Mouse (Mus musculus): ENCODE results near the gene Phox2b. TPM values are rescaled to one million over a fixed set of nuclear protein-coding genes. Genes with fewer than 3 reads are reported as not detected.

The Phox2b gene
- not detected for total RNA-seq (2022)

GRCm38 (mm10) chr5:67098733-67099323 is at the start of gene Phox2b:
Phox2b (minus strand) TSS chr5:67099301.
- DNase-seq (ENCODE audit: low spot score in 2 of 2), result no peak

GRCm38 (mm10) chr5:67142622-67143021 is 43.5 kb upstream of the Phox2b start:
- DNase-seq (ENCODE audit: low spot score in 2 of 2), result no peak

- DNase-seq (ENCODE audit: low spot score in 2 of 2), result no peak
These were observed 40.2 kb upstream of the Phox2b start for GRCm38 (mm10) chr5:67139052-67140015.

- no peak for DNase-seq (ENCODE audit: low spot score in 2 of 2)
These were observed 39.5 kb upstream of the Phox2b start for GRCm38 (mm10) chr5:67138643-67139042.

- no peak for DNase-seq (ENCODE audit: low spot score in 2 of 2)
These were observed 35.6 kb upstream of the Phox2b start for GRCm38 (mm10) chr5:67134698-67135097.

GRCm38 (mm10) chr5:67131671-67132070 is 32.6 kb upstream of the Phox2b start:
- no peak for DNase-seq (ENCODE audit: low spot score in 2 of 2)

- no peak for DNase-seq (ENCODE audit: low spot score in 2 of 2)
These were observed 7.2 kb upstream of the Phox2b start for GRCm38 (mm10) chr5:67106261-67106660.

- no peak for DNase-seq (ENCODE audit: low spot score in 2 of 2)
These were observed 3.9 kb upstream of the Phox2b start for GRCm38 (mm10) chr5:67103016-67103415.

- DNase-seq (ENCODE audit: low spot score in 2 of 2), result no peak
These were observed 2.9 kb upstream of the Phox2b start for GRCm38 (mm10) chr5:67101793-67102600.

- DNase-seq (ENCODE audit: low spot score in 2 of 2), result no peak
These were observed 2.3 kb upstream of the Phox2b start for GRCm38 (mm10) chr5:67101395-67101760.

- DNase-seq (ENCODE audit: low spot score in 2 of 2), result no peak
These were observed 1.7 kb upstream of the Phox2b start for GRCm38 (mm10) chr5:67100564-67101394.

- no peak for DNase-seq (ENCODE audit: low spot score in 2 of 2)
These were observed 531 bp upstream of the Phox2b start for GRCm38 (mm10) chr5:67099393-67100271.

GRCm38 (mm10) chr5:67098051-67098732 is 909 bp downstream of the Phox2b start:
- no peak for DNase-seq (ENCODE audit: low spot score in 2 of 2)

- DNase-seq (ENCODE audit: low spot score in 2 of 2), result no peak
These were observed 1.7 kb downstream of the Phox2b start for GRCm38 (mm10) chr5:67097106-67098050.

- no peak for DNase-seq (ENCODE audit: low spot score in 2 of 2)
These were observed 2.7 kb downstream of the Phox2b start for GRCm38 (mm10) chr5:67096378-67096771.

GRCm38 (mm10) chr5:67095651-67096377 is 3.3 kb downstream of the Phox2b start:
- DNase-seq (ENCODE audit: low spot score in 2 of 2), result no peak

GRCm38 (mm10) chr5:67095153-67095552 is 3.9 kb downstream of the Phox2b start:
- no peak for DNase-seq (ENCODE audit: low spot score in 2 of 2)

- no peak for DNase-seq (ENCODE audit: low spot score in 2 of 2)
These were observed 5.1 kb downstream of the Phox2b start for GRCm38 (mm10) chr5:67093991-67094390.

Data from gastrocnemius, adult 8-10 months (tissue).